Mouse (Mus musculus) neural tube, embryonic 15.5 days (tissue): ENCODE data around the gene Btn2a2. TPM values are rescaled to one million over a fixed set of nuclear protein-coding genes. Genes with fewer than 3 reads are reported as not detected.

Experiments
- ATAC-seq: fragments of 200-750 bp; cut with Nextera tagmentation; 2 replicates; pipeline ENCODE4 v1.8.0; 2017; ENCODE audit warnings: mild to moderate bottlenecking, moderate TSS enrichment, moderate library complexity; ENCODE audit not compliant: low FRiP score
- H3K27ac ChIP-seq: fragments of 300-500 bp; sonication (generic); replicated peaks from 2 replicates; pipeline ENCODE4 v1.5.1; 2015; ENCODE audit warnings: mild to moderate bottlenecking, inconsistent platforms
- H3K27me3 ChIP-seq: fragments of 300-500 bp; sonication (generic); replicated peaks from 2 replicates; pipeline ENCODE4 v1.6.1; 2015; ENCODE audit warnings: inconsistent platforms
- H3K36me3 ChIP-seq: fragments of 300-500 bp; sonication (generic); 2 replicates; pipeline ENCODE4 v1.6.1; 2015; ENCODE audit warnings: inconsistent platforms
- H3K4me1 ChIP-seq: fragments of 300-500 bp; sonication (generic); 2 replicates; pipeline ENCODE4 v1.6.1; 2015; ENCODE audit warnings: inconsistent platforms
- H3K4me2 ChIP-seq: fragments of 300-500 bp; sonication (generic); 2 replicates; pipeline ENCODE4 v1.6.1; 2015; ENCODE audit warnings: inconsistent platforms, mild to moderate bottlenecking, moderate library complexity
- H3K4me3 ChIP-seq: fragments of 300-500 bp; sonication (generic); replicated peaks from 2 replicates; pipeline ENCODE4 v1.5.1; 2015; ENCODE audit warnings: mild to moderate bottlenecking, inconsistent platforms
- H3K9ac ChIP-seq: fragments of 300-500 bp; sonication (generic); replicated peaks from 2 replicates; pipeline ENCODE4 v1.6.1; 2015; ENCODE audit warnings: mild to moderate bottlenecking, inconsistent platforms
- H3K9me3 ChIP-seq: fragments of 300-500 bp; sonication (generic); replicated peaks from 2 replicates; pipeline ENCODE4 v1.6.1; 2016; ENCODE audit warnings: inconsistent platforms
- WGBS: fragments of 180-500 bp; shearing (Covaris S2); methylation state at CpG from one replicate; pipeline ENCODE4 v1.1.7; 2015; ENCODE audit warnings: mixed read lengths; 5-methylcytosine and 5-hydroxymethylcytosine counted together
- polyA plus RNA-seq: library from polyadenylated mRNA; unstranded; fragments of >200 nt; fragmentation: Nextera tagmentation; extraction: Ambion mirVana; gene quantifications from 2 replicates; pipeline ENCODE4 v1.2.1, GENCODE M21; 2015

Btn2a2 gene
- polyA plus RNA-seq, 1 experiment from 2014 or later, result 0.14 TPM

DNA sequence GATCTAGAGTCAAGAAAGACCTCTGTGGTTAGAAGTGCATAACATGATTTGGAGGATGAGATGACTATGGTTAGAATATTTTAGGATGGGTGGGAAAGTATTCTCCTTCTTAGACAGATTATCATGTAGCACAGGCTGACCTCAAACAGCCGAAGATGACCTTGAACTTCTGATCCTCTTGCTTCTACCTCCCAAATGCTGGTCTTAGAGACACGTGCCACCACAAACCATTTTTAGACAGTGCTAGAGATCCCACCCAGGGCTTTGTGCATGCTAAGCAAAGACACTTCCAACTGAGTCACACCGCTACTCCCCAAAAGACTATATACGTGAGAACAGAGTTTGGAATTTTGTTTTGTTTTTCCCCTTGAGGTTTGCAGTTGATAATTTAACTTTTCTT is 26.6 kb downstream of the Btn2a2 start:
- peaks cover 10% of the 10 kb centered on the region for H3K27me3 ChIP-seq
- H3K9ac ChIP-seq, result no peak overlapping the region
- no peak for ATAC-seq
- no peak overlapping the region for H3K4me2 ChIP-seq
- no peak overlapping the region for H3K4me3 ChIP-seq
- no peaks in the 10 kb centered on the region for H3K36me3 ChIP-seq
- H3K27ac ChIP-seq, result no peak overlapping the region
- 86% methylated on average over 4 of the region's 4 CpGs for WGBS
- H3K9me3 ChIP-seq, result no peaks in the 10 kb centered on the region
- peaks cover 18% of the 10 kb centered on the region for H3K4me1 ChIP-seq

DNA sequence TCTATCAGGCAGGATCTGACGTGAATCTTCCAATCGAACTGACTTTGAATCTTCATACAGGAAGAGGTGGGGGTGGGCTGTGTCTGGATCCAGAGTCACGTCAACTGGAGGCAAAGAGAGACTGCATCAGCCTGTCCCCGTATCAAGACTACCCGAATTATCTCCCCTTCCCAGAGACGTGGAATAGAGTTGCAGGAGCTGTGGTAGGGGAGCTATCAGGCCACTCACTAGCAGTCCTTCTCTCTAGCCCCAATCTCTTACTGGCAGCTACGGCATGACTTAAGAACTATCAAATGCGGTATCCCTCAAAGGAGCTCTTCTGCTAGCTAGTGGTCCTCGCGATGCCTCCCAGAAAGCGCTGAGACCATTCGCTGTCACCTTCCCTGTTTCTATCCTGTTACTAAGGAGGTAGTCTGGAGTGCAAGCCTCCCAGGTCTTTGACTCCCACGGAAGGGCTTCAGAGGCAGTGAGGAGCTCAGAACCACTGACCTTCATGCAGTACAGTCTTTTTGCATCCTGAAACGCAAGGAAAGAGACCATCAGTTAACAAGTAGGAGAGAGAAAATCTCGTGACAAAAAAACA is 29.3 kb downstream of the Btn2a2 start:
- no peaks in the 10 kb centered on the region for H3K9me3 ChIP-seq
- H3K36me3 ChIP-seq, result no peaks in the 10 kb centered on the region
- peaks cover 2% of the 10 kb centered on the region for H3K4me1 ChIP-seq
- no peak overlapping the region for H3K4me3 ChIP-seq
- H3K4me2 ChIP-seq, result peak overlapping the region; percentile 9; the same call in 1 of the 2 replicates
- 25% methylated on average over 15 of the region's 15 CpGs for WGBS
- no peak overlapping the region for H3K27ac ChIP-seq
- no peak overlapping the region for H3K9ac ChIP-seq
- ATAC-seq, result no peak
- peaks cover 3% of the 10 kb centered on the region for H3K27me3 ChIP-seq

DNA sequence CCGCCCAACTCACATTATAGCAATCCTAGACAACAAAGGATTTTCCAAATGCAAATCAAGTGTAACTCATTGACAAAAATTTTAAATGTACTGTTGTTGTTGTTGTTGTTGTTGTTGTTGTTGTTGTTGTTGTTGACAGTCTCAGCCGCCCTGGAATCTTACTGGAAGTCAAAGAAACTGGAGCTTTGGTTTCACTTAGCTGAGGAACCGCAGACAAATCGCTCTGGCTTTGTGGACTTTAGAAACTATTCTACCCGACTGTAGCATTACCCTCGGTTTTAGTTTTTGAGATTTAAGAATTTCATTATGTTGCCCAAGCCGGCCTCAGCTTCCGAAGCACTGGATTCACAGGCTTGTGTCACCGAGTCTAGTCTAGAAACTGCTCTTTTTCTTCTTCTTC is 34.7 kb downstream of the Btn2a2 start:
- peaks cover 8% of the 10 kb centered on the region for H3K4me1 ChIP-seq
- H3K9me3 ChIP-seq, result no peaks in the 10 kb centered on the region
- no peak for ATAC-seq
- peak overlapping the region; percentile 80 for H3K27ac ChIP-seq
- no peaks in the 10 kb centered on the region for H3K36me3 ChIP-seq
- H3K9ac ChIP-seq, result peak overlapping the region; percentile 60
- H3K4me2 ChIP-seq, result peak overlapping the region; percentile 60
- WGBS, result 2% methylated on average over 9 of the region's 9 CpGs
- H3K27me3 ChIP-seq, result no peaks in the 10 kb centered on the region
- H3K4me3 ChIP-seq, result peak overlapping the region; percentile 69

DNA sequence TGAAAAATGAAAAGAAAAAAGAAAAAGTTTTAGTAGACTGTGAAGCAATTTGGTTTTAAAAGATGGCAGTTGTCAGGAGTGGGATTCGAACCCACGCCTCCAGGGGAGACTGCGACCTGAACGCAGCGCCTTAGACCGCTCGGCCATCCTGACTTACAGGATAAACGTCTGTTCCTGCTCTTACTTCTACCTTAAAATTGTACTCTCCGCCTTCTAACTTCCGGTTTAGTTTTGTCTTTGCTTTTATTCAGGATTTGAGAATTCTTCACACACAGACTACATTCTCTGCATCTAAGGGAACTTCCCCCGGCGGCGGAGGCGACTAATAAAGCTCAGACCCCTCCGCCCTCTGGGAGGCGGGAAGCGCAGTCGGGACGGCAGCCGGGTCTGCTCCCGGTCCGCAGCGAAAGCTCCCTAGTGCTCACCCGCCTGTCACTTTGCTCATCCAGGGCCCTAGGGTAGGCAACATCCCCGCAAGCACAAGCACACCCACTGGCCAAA is 35.2 kb downstream of the Btn2a2 start:
- H3K27ac ChIP-seq, result peak overlapping the region; percentile 80
- no peaks in the 10 kb centered on the region for H3K27me3 ChIP-seq
- peak; percentile 85 for ATAC-seq
- no peaks in the 10 kb centered on the region for H3K36me3 ChIP-seq
- peaks cover 13% of the 10 kb centered on the region for H3K4me1 ChIP-seq
- peak overlapping the region; percentile 60 for H3K4me2 ChIP-seq
- no peaks in the 10 kb centered on the region for H3K9me3 ChIP-seq
- peak overlapping the region; percentile 69 for H3K4me3 ChIP-seq
- peak overlapping the region; percentile 60 for H3K9ac ChIP-seq
- WGBS, result 2% methylated on average over 25 of the region's 25 CpGs

DNA sequence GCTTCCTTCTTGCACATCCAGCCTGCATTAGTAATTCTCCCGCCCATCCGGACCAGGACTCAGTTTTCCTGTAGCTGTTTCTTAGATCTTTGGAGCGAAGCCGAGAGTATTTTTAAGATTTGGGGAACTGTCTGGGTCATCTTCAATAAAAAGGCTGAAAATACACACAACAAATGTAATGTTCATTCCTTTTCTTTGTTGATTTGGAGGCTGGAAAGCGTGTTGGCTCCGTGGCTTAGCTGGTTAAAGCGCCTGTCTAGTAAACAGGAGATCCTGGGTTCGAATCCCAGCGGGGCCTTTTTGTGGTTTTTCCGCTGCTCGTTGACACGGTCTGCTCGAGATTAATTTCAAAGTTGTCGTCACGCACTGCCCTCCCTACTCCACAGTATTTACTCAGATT is 38.3 kb downstream of the Btn2a2 start:
- Histone ChIP-seq H3K4me1 (peaks cover 13% of the 10 kb centered on the region), H3K9me3 (no peaks in the 10 kb centered on the region), H3K4me3 (peak overlapping the region; percentile 56), H3K9ac (peak overlapping the region; percentile 61), H3K36me3 (no peaks in the 10 kb centered on the region), H3K27ac (peak overlapping the region; percentile 72), H3K4me2 (peak overlapping the region; percentile 71), H3K27me3 (no peaks in the 10 kb centered on the region)
- WGBS, result under 1% methylated on average over 15 of the region's 15 CpGs
- ATAC-seq, result peak; percentile 22; the same call in 1 of the 2 replicates

DNA sequence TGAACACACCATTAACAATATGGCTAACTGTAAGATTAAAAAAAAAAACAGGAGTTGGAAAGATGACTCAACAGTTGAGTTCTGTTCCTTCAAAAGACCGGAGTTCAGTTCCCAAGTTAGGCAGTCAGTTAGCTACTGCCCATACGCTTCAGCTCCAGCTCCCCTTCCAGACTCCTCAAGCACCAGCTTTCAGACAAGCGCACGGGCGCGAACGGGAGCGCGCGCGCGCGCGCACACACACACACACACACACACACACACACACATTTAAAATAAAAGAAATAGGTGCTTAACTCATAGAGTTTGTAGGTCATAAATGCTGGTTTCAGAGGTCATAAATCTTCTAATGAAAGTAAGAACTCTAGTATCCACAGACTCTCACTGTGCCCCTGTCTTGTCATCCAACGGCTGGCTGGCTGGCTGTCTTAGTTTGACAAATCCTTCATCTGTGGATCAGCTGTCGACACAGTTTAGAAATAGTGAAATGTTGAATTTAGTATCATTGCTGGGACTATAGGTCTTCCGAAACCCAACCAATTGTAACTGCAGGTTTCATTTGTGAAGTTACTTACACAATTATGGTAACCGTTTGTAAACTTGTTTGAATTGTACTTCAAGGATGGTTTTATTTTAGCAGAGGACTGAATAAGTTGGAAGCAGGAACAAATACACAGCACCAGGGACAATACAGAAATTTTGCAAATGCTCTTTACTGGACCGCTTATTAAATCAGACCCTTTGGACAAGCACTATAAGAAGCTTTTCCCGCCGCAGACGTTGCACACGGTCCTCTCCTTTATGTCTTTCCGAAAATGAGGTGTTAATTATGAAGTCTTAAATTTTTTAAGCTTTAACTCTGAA is 39.2 kb downstream of the Btn2a2 start:
- under 1% methylated on average over 24 of the region's 24 CpGs for WGBS
- Histone ChIP-seq H3K4me1 (peaks cover 14% of the 10 kb centered on the region), H3K4me3 (peak overlapping the region; percentile 56), H3K9ac (peak overlapping the region; percentile 61), H3K27ac (no peak overlapping the region; the same call in 1 of the 2 replicates), H3K9me3 (no peaks in the 10 kb centered on the region), H3K27me3 (no peaks in the 10 kb centered on the region), H3K36me3 (no peaks in the 10 kb centered on the region), H3K4me2 (peak overlapping the region; percentile 71)
- no peak for ATAC-seq

- Histone ChIP-seq H3K9me3 (no peaks in the 10 kb centered on the region), H3K4me1 (peaks cover 20% of the 10 kb centered on the region), H3K27ac (no peak overlapping the region), H3K9ac (peak overlapping the region; percentile 61; the same call in 1 of the 2 replicates), H3K27me3 (no peaks in the 10 kb centered on the region), H3K36me3 (no peaks in the 10 kb centered on the region), H3K4me2 (peak overlapping the region; percentile 71), H3K4me3 (peak overlapping the region; percentile 56)
- no peak for ATAC-seq
- 62% methylated on average over 3 of the region's 3 CpGs for WGBS
Observed at GRCm38 (mm10) chr13:23448758-23449157, 39.9 kb downstream of the Btn2a2 start.

DNA sequence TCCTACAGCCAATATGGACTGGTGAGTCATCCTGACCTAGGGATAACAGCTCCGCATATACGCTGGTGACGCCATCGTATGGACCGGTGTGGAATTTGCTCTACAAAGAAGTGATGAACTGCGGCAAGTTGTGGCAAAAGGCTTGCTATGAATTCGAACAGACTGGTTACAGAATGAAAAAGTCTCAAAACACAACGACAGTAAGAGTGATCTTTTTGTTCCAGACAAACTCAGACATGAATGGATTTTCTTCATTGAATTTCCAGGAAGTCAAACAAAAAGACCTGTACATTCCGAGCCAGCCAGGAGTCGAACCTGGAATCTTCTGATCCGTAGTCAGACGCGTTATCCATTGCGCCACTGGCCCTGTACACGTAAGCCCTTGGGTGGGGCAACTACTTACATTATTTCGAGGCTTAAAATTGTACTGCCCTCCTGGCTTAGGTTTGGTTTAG is 42.1 kb downstream of the Btn2a2 start:
- Histone ChIP-seq H3K4me1 (peaks cover 23% of the 10 kb centered on the region), H3K27me3 (no peaks in the 10 kb centered on the region), H3K4me2 (peak overlapping the region; percentile 71), H3K36me3 (no peaks in the 10 kb centered on the region), H3K9ac (peak overlapping the region; percentile 76), H3K27ac (peak overlapping the region; percentile 99), H3K9me3 (no peaks in the 10 kb centered on the region), H3K4me3 (peak overlapping the region; percentile 73)
- ATAC-seq, result peak; percentile 84
- WGBS, result under 1% methylated on average over 16 of the region's 16 CpGs

GRCm38 (mm10) chr13:23445561-23446320 is 42.9 kb downstream of the Btn2a2 start:
- H3K4me3 ChIP-seq, result peak overlapping the region; percentile 73
- under 1% methylated on average over 55 of the region's 55 CpGs for WGBS
- H3K27me3 ChIP-seq, result no peaks in the 10 kb centered on the region
- ATAC-seq, result peak; percentile 93
- H3K9me3 ChIP-seq, result no peaks in the 10 kb centered on the region
- H3K4me1 ChIP-seq, result peaks cover 19% of the 10 kb centered on the region
- peak overlapping the region; percentile 71 for H3K4me2 ChIP-seq
- peak overlapping the region; percentile 99 for H3K27ac ChIP-seq
- H3K9ac ChIP-seq, result peak overlapping the region; percentile 76
- no peaks in the 10 kb centered on the region for H3K36me3 ChIP-seq

DNA sequence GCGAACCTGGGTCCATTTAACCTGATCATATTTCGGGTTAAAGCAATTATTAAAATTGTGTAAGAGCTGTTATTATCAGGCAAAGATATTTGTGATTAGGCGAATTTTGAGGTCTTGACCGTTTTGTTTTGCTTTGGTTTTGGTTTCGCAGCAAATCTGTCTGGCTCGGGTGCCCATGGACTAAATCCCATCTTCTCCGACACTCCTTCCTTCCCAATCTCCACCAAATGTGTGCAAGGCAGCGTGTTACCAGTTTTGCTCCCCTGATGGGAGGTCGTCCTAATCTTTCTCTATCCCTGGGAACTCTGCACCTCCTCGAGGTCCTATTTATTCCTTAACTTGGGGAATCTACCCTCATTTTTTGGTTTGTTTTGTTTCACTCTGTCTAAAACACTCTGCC is 43.5 kb downstream of the Btn2a2 start:
- peak overlapping the region; percentile 73 for H3K4me3 ChIP-seq
- peaks cover 19% of the 10 kb centered on the region for H3K4me1 ChIP-seq
- peak overlapping the region; percentile 76 for H3K9ac ChIP-seq
- ATAC-seq, result peak; percentile 11
- no peaks in the 10 kb centered on the region for H3K36me3 ChIP-seq
- no peaks in the 10 kb centered on the region for H3K9me3 ChIP-seq
- H3K27me3 ChIP-seq, result no peaks in the 10 kb centered on the region
- peak overlapping the region; percentile 99 for H3K27ac ChIP-seq
- peak overlapping the region; percentile 71 for H3K4me2 ChIP-seq
- 4% methylated on average over 10 of the region's 10 CpGs for WGBS

DNA sequence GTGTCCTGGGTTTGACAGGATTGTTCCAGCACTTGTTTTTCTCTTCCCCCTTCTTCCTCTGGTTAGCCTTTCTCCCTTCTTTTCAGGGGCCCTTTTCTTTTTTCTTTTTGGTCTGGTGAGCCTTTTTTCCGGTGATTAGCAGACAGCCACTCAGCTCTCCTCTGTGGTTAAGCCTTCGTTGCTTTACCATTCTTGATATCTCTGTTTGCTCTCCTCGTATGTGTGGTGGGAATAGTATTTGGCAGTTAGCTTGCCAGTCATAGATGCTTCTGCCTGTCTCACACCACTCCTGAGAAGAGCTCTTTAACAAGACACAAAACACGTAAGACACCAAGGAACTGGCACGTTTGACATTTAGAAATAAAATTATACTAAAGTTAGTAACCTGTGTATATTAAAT is 44.2 kb downstream of the Btn2a2 start:
- H3K27me3 ChIP-seq, result no peaks in the 10 kb centered on the region
- H3K4me1 ChIP-seq, result peaks cover 19% of the 10 kb centered on the region
- peak overlapping the region; percentile 73 for H3K4me3 ChIP-seq
- no peaks in the 10 kb centered on the region for H3K36me3 ChIP-seq
- H3K4me2 ChIP-seq, result peak overlapping the region; percentile 71
- 59% methylated on average over 5 of the region's 5 CpGs for WGBS
- peak overlapping the region; percentile 4; the same call in 1 of the 2 replicates for H3K27ac ChIP-seq
- H3K9me3 ChIP-seq, result no peaks in the 10 kb centered on the region
- no peak for ATAC-seq
- 0 out of 2 replicates have a peak overlapping the region, but pooled peaks have one; percentile 21 for H3K9ac ChIP-seq
